Comparison of ENCODE assay signal across 11 mouse cellular contexts in genomic region chr4:117097969-117098763, GRCm38 (mm10). TPM values are rescaled to one million over a fixed set of nuclear protein-coding genes. Genes with fewer than 3 reads are reported as not detected.
DNase-seq lines count a peak whose midpoint lies in the region; ATAC-seq lines count a peak whose summit lies in the region.
"Had no signal": no experiment of that assay in that cellular context is flagged by ENCODE, and none has a peak within 500 bp of the region (broad histone marks: within the 10 kb centered on the region; RNA-seq: fewer than 3 reads in every experiment).

No protein-coding gene starts in this region.

- DNase-seq in hindbrain, embryonic 10.5 days (ENCODE audit: low spot score): peak; percentile 18
- DNase-seq in hindbrain, embryonic 11.5 days (ENCODE audit: low spot score): no peak
- peak; percentile 22 to 34 for DNase-seq in heart, postnatal 10 days
- no peak for DNase-seq in midbrain, embryonic 14.5 days
- no peak for DNase-seq in natural killer cell, adult 2 months (ENCODE audit: low spot score in 2 of 2)
- DNase-seq in adrenal gland, adult 18-20 months (ENCODE audit: low spot score in 2 of 2): no peak
- DNase-seq: cerebellum, adult 8-10 months had no signal

- H3K36me3 ChIP-seq in hindbrain, embryonic 10.5 days: peaks cover 14% of the 10 kb centered on the region; the same call in 1 of the 2 replicates
- no peaks in the 10 kb centered on the region for H3K36me3 ChIP-seq in hindbrain, embryonic 11.5 days (ENCODE audit: control insufficient read depth, insufficient read depth, low read length)
- no peaks in the 10 kb centered on the region for H3K36me3 ChIP-seq in midbrain, embryonic 14.5 days (ENCODE audit: control insufficient read depth, insufficient read depth, low read length)

- no peak overlapping the region for H3K4me2 ChIP-seq in hindbrain, embryonic 11.5 days (replicated peaks; ENCODE audit: low read depth, low read length)
- peak overlapping the region; percentile 88 for H3K4me2 ChIP-seq in midbrain, embryonic 14.5 days (ENCODE audit: low read length)

- H3K9me3 ChIP-seq in hindbrain, embryonic 10.5 days: no peaks in the 10 kb centered on the region
- no peaks in the 10 kb centered on the region for H3K9me3 ChIP-seq in hindbrain, embryonic 11.5 days (ENCODE audit: control insufficient read depth, low read length)
- H3K9me3 ChIP-seq in midbrain, embryonic 14.5 days (ENCODE audit: control insufficient read depth, low read length): no peaks in the 10 kb centered on the region

- WGBS in hindbrain, embryonic 10.5 days: 61% methylated on average over 8 of the region's 8 CpGs
- WGBS in hindbrain, embryonic 11.5 days: 64% methylated on average over 8 of the region's 8 CpGs
- 50% methylated on average over 8 of the region's 8 CpGs for WGBS in midbrain, embryonic 14.5 days

- no peak for ATAC-seq in hindbrain, embryonic 11.5 days (ENCODE audit: low FRiP score)
- ATAC-seq in midbrain, embryonic 14.5 days (ENCODE audit: low FRiP score, low TSS enrichment): no peak
- no peak for ATAC-seq in erythroid progenitor cell, adult 5-6 weeks (replicated peaks; ENCODE audit: low FRiP score, poor library complexity, severe bottlenecking)

- H3K4me1 ChIP-seq in hindbrain, embryonic 10.5 days (replicated peaks): peaks cover 45% of the 10 kb centered on the region
- H3K4me1 ChIP-seq in hindbrain, embryonic 11.5 days (replicated peaks; ENCODE audit: control insufficient read depth, insufficient read depth, low read length): peaks cover 6% of the 10 kb centered on the region; the same call in 1 of the 2 replicates
- peaks cover 16% of the 10 kb centered on the region for H3K4me1 ChIP-seq in brown adipose tissue, adult 24 weeks (ENCODE audit: control insufficient read depth, insufficient read depth, insufficient read length, low read length)
- peaks cover 24% of the 10 kb centered on the region for H3K4me1 ChIP-seq in midbrain, embryonic 14.5 days (ENCODE audit: control insufficient read depth, insufficient read depth, low read length)

- H3K27ac ChIP-seq in hindbrain, embryonic 10.5 days: peak overlapping the region; percentile 23; the same call in 1 of the 2 replicates
- no peak overlapping the region for H3K27ac ChIP-seq in hindbrain, embryonic 11.5 days (ENCODE audit: low read depth, low read length)
- peak overlapping the region; percentile 62 for H3K27ac ChIP-seq in brown adipose tissue, adult 24 weeks (replicated peaks; ENCODE audit: low read depth, low read length)
- H3K27ac ChIP-seq in midbrain, embryonic 14.5 days (replicated peaks; ENCODE audit: low read depth, low read length): no peak overlapping the region
- H3K27ac ChIP-seq: macrophage had no signal

- H3K9ac ChIP-seq in hindbrain, embryonic 11.5 days (ENCODE audit: low read depth, low read length): no peak overlapping the region
- H3K9ac ChIP-seq in midbrain, embryonic 14.5 days (replicated peaks; ENCODE audit: low read length): no peak overlapping the region

- H3K4me3 ChIP-seq in hindbrain, embryonic 10.5 days: peak overlapping the region; percentile 5; the same call in 1 of the 2 replicates
- no peak overlapping the region for H3K4me3 ChIP-seq in hindbrain, embryonic 11.5 days (ENCODE audit: low read depth, low read length)
- no peak overlapping the region for H3K4me3 ChIP-seq in brown adipose tissue, adult 24 weeks (ENCODE audit: insufficient read depth, low read depth, low read length)
- 0 out of 2 replicates have a peak overlapping the region, but pooled peaks have one; percentile 3 for H3K4me3 ChIP-seq in midbrain, embryonic 14.5 days (replicated peaks; ENCODE audit: low read depth, low read length)

- peaks cover 40% of the 10 kb centered on the region for H3K27me3 ChIP-seq in hindbrain, embryonic 10.5 days (ENCODE audit: insufficient read depth, poor library complexity, severe bottlenecking)
- peaks cover 10% of the 10 kb centered on the region for H3K27me3 ChIP-seq in hindbrain, embryonic 11.5 days (ENCODE audit: control insufficient read depth, insufficient read depth, low read length)
- peaks cover 24% of the 10 kb centered on the region for H3K27me3 ChIP-seq in midbrain, embryonic 14.5 days (ENCODE audit: control insufficient read depth, insufficient read depth, low read length)

- intact Hi-C loops in heart, postnatal 10 days (cut with DNase I): loop anchor here (5.0 kb wide), 2 partner anchors 81 to 96 kb away; partner anchors contain the start of gene Eif2b3

RNA-seq across cellular contexts. Expression of gene Ptch2, which starts 2.3 kb away (rescaled TPM):
- 5.8 and 6.9 TPM in 2 replicates for polyA plus RNA-seq in hindbrain, embryonic 10.5 days (2016; fragmentation: Nextera tagmentation; extraction: Ambion mirVana)
- polyA plus RNA-seq in hindbrain, embryonic 11.5 days (2014; fragmentation: Nextera tagmentation; extraction: Ambion mirVana): 1.4 and 1.9 TPM in 2 replicates
- 1.2 and 1.5 TPM in 2 replicates for polyA plus RNA-seq in brown adipose tissue, adult 24 weeks (2012; ENCODE audit: insufficient read depth, insufficient read length, missing spikeins)
- 1 to 10 TPM; 3.6 to 4.3 TPM for total RNA-seq in heart, postnatal 10 days (2021)
- 4.0 and 4.5 TPM in 2 replicates for polyA plus RNA-seq in midbrain, embryonic 14.5 days (2014; fragmentation: Nextera tagmentation; extraction: Ambion mirVana)
- not detected in 2 replicates for total RNA-seq in erythroid progenitor cell, adult 5-6 weeks (2015; ENCODE audit: low replicate concordance)
- 0.30 TPM in 1 of 2 replicates, not detected in the other for total RNA-seq in erythroid progenitor cell, adult 5-6 weeks (2017; ENCODE audit: low replicate concordance)
- 1 to 10 TPM; 2.2 to 2.6 TPM for total RNA-seq in adrenal gland, adult 18-20 months (2021)
- polyA plus RNA-seq: macrophage had no signal

RNA-seq across cellular contexts. Expression of gene Btbd19, which starts 27.4 kb away (rescaled TPM):
- 4.4 and 4.8 TPM in 2 replicates for polyA plus RNA-seq in hindbrain, embryonic 10.5 days (2016; fragmentation: Nextera tagmentation; extraction: Ambion mirVana)
- 3.6 and 3.8 TPM in 2 replicates for polyA plus RNA-seq in hindbrain, embryonic 11.5 days (2014; fragmentation: Nextera tagmentation; extraction: Ambion mirVana)
- polyA plus RNA-seq in brown adipose tissue, adult 24 weeks (2012; ENCODE audit: insufficient read depth, insufficient read length, missing spikeins): 1.8 TPM in 1 of 2 replicates, not detected in the other
- total RNA-seq in heart, postnatal 10 days (2021): 1 to 10 TPM; 5.1 to 6.4 TPM
- polyA plus RNA-seq in midbrain, embryonic 14.5 days (2014; fragmentation: Nextera tagmentation; extraction: Ambion mirVana): 3.2 and 3.4 TPM in 2 replicates
- not detected in 2 replicates for total RNA-seq in erythroid progenitor cell, adult 5-6 weeks (2015; ENCODE audit: low replicate concordance)
- total RNA-seq in erythroid progenitor cell, adult 5-6 weeks (2017; ENCODE audit: low replicate concordance): 1.2 and 5.1 TPM in 2 replicates
- total RNA-seq in adrenal gland, adult 18-20 months (2021): 10 to 100 TPM in 1 of 2 experiments, 1 to 10 TPM in 1; 9.1 to 11.0 TPM

RNA-seq across cellular contexts. Expression of gene Tctex1d4, which starts 28.4 kb away (rescaled TPM):
- polyA plus RNA-seq in hindbrain, embryonic 10.5 days (2016; fragmentation: Nextera tagmentation; extraction: Ambion mirVana): 0.71 TPM in 1 of 2 replicates, not detected in the other
- polyA plus RNA-seq in hindbrain, embryonic 11.5 days (2014; fragmentation: Nextera tagmentation; extraction: Ambion mirVana): 0.60 TPM in 1 of 2 replicates, not detected in the other
- polyA plus RNA-seq in brown adipose tissue, adult 24 weeks (2012; ENCODE audit: insufficient read depth, insufficient read length, missing spikeins): not detected in 2 replicates
- total RNA-seq in heart, postnatal 10 days (2021): under 1 TPM in 1 of 2 experiments, not detected in 1; 0.31 TPM
- not detected in 2 replicates for polyA plus RNA-seq in midbrain, embryonic 14.5 days (2014; fragmentation: Nextera tagmentation; extraction: Ambion mirVana)
- total RNA-seq in erythroid progenitor cell, adult 5-6 weeks (2015; ENCODE audit: low replicate concordance): not detected in 2 replicates
- not detected in 2 replicates for total RNA-seq in erythroid progenitor cell, adult 5-6 weeks (2017; ENCODE audit: low replicate concordance)
- total RNA-seq in adrenal gland, adult 18-20 months (2021): not detected
- total RNA-seq: heart, postnatal 36 days had no signal

RNA-seq across cellular contexts. Expression of gene Plk3, which starts 35.6 kb away (rescaled TPM):
- polyA plus RNA-seq in hindbrain, embryonic 10.5 days (2016; fragmentation: Nextera tagmentation; extraction: Ambion mirVana): 41.8 and 58.6 TPM in 2 replicates
- polyA plus RNA-seq in hindbrain, embryonic 11.5 days (2014; fragmentation: Nextera tagmentation; extraction: Ambion mirVana): 31.3 and 37.1 TPM in 2 replicates
- polyA plus RNA-seq in brown adipose tissue, adult 24 weeks (2012; ENCODE audit: insufficient read depth, insufficient read length, missing spikeins): 0.71 and 2.5 TPM in 2 replicates
- 1 to 10 TPM; 3.7 to 4.3 TPM for total RNA-seq in heart, postnatal 10 days (2021)
- 15.7 and 17.5 TPM in 2 replicates for polyA plus RNA-seq in midbrain, embryonic 14.5 days (2014; fragmentation: Nextera tagmentation; extraction: Ambion mirVana)
- total RNA-seq in erythroid progenitor cell, adult 5-6 weeks (2015; ENCODE audit: low replicate concordance): not detected in 2 replicates
- 0.51 and 0.61 TPM in 2 replicates for total RNA-seq in erythroid progenitor cell, adult 5-6 weeks (2017; ENCODE audit: low replicate concordance)
- total RNA-seq in adrenal gland, adult 18-20 months (2021): 10 to 100 TPM; 14.1 to 42.2 TPM

RNA-seq across cellular contexts. Expression of gene Rps8, which starts 57.9 kb away (rescaled TPM):
- 660 and 807 TPM in 2 replicates for polyA plus RNA-seq in hindbrain, embryonic 10.5 days (2016; fragmentation: Nextera tagmentation; extraction: Ambion mirVana)
- polyA plus RNA-seq in hindbrain, embryonic 11.5 days (2014; fragmentation: Nextera tagmentation; extraction: Ambion mirVana): 779 and 892 TPM in 2 replicates
- polyA plus RNA-seq in brown adipose tissue, adult 24 weeks (2012; ENCODE audit: insufficient read depth, insufficient read length, missing spikeins): 544 and 683 TPM in 2 replicates
- total RNA-seq in heart, postnatal 10 days (2021): 100 to 1,000 TPM; 803 to 807 TPM
- polyA plus RNA-seq in midbrain, embryonic 14.5 days (2014; fragmentation: Nextera tagmentation; extraction: Ambion mirVana): 599 and 678 TPM in 2 replicates
- total RNA-seq in erythroid progenitor cell, adult 5-6 weeks (2015; ENCODE audit: low replicate concordance): 1,437 and 1,602 TPM in 2 replicates
- total RNA-seq in erythroid progenitor cell, adult 5-6 weeks (2017; ENCODE audit: low replicate concordance): 328 and 447 TPM in 2 replicates
- 100 to 1,000 TPM; 912 to 968 TPM for total RNA-seq in adrenal gland, adult 18-20 months (2021)

Comparison
In these comparisons a context has a peak if more than half of its experiments do, and no peak if none do; other contexts are left out.
1. DNase-seq: peak in hindbrain, embryonic 10.5 days (single experiment) and heart, postnatal 10 days (2 of 2); none in hindbrain, embryonic 11.5 days (single experiment), midbrain, embryonic 14.5 days (single experiment), natural killer cell, adult 2 months (0 of 2) and adrenal gland, adult 18-20 months (0 of 2).
2. H3K27ac ChIP-seq: peak in hindbrain, embryonic 10.5 days (single experiment) and brown adipose tissue, adult 24 weeks (single experiment); none in hindbrain, embryonic 11.5 days (single experiment) and midbrain, embryonic 14.5 days (single experiment).
3. H3K4me3 ChIP-seq: peak in hindbrain, embryonic 10.5 days (single experiment) and midbrain, embryonic 14.5 days (single experiment); none in hindbrain, embryonic 11.5 days (single experiment) and brown adipose tissue, adult 24 weeks (single experiment).